Mouse (Mus musculus): ENCODE results near the gene 4930438A08Rik.

DNA sequence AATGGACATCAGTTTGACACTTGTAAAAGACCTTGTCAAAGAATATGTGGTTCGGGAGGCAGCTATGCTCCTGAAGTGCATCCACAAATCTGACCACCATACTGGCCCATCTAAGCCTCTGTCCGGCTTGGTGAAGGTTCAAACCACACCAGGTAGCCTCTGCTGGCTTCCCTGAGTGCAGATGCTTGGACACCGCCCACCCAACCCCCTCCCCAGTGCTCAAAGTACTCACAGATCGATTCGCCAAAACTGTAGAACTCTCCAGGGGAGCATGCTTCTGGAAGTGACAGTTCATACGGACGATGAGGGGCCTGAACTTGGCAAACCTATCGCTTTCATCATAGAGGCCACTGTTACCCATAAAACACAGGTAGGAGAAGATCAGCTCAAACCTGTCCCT is 43.4 kb upstream of the 4930438A08Rik start:
- no peak for TF ChIP-seq CTCF (IDR thresholded peaks at IDR 0.05)
- TF ChIP-seq POLR2A (IDR thresholded peaks at IDR 0.05; ENCODE audit: insufficient read depth, low read depth, low read length), result no peak
- no peak for TF ChIP-seq EP300 (IDR thresholded peaks at IDR 0.05; ENCODE audit: insufficient read depth, low read depth, low read length)
